Mouse (Mus musculus) liver, embryonic 12.5 days (tissue): ENCODE results near the gene 9530053A07Rik. TPM values are rescaled to one million over a fixed set of nuclear protein-coding genes. Genes with fewer than 3 reads are reported as not detected.
"Not testable (repeated sequence)": the region's sequence is repeated elsewhere in the genome, so short reads cannot be mapped to it uniquely, and the experiment has no call there.

ENCODE experiments used
- ATAC-seq: fragments of 200-750 bp; cut with Nextera tagmentation; 2 replicates; pipeline ENCODE4 v1.8.0; 2017; ENCODE audit warnings: moderate number of reproducible peaks, mild to moderate bottlenecking, moderate library complexity
- H3K27ac ChIP-seq: fragments of 300-500 bp; sonication (generic); 2 replicates; pipeline ENCODE4 v1.5.1; 2016; ENCODE audit warnings: mild to moderate bottlenecking
- H3K27me3 ChIP-seq: fragments of 300-500 bp; sonication (generic); replicated peaks from 2 replicates; pipeline ENCODE4 v1.6.1; 2016; ENCODE audit warnings: mild to moderate bottlenecking, moderate library complexity
- H3K36me3 ChIP-seq: fragments of 300-500 bp; sonication (generic); 2 replicates; pipeline ENCODE4 v1.6.1; 2016; ENCODE audit warnings: mild to moderate bottlenecking, moderate library complexity
- H3K4me1 ChIP-seq: fragments of 300-500 bp; sonication (generic); 2 replicates; pipeline ENCODE4 v1.6.1; 2016
- H3K4me2 ChIP-seq: fragments of 300-500 bp; sonication (generic); 2 replicates; pipeline ENCODE4 v1.6.1; 2016; ENCODE audit warnings: mild to moderate bottlenecking, moderate library complexity
- H3K4me3 ChIP-seq: fragments of 300-500 bp; sonication (generic); 2 replicates; pipeline ENCODE4 v1.5.1; 2016; ENCODE audit warnings: mild to moderate bottlenecking, moderate library complexity
- H3K9ac ChIP-seq: fragments of 300-500 bp; sonication (generic); 2 replicates; pipeline ENCODE4 v1.6.1; 2016; ENCODE audit warnings: mild to moderate bottlenecking, moderate library complexity
- H3K9me3 ChIP-seq: fragments of 300-500 bp; sonication (generic); replicated peaks from 2 replicates; pipeline ENCODE4 v1.6.1; 2016; ENCODE audit warnings: mild to moderate bottlenecking, moderate library complexity
- WGBS: fragments of 180-500 bp; shearing (Covaris S2); methylation state at CpG from one replicate; pipeline ENCODE4 v1.1.7; 2016; ENCODE audit not compliant: insufficient replicate concordance; 5-methylcytosine and 5-hydroxymethylcytosine counted together
- polyA plus RNA-seq: library from polyadenylated mRNA; unstranded; fragments of >200 nt; fragmentation: Nextera tagmentation; extraction: Ambion mirVana; gene quantifications from 2 replicates; pipeline ENCODE4 v1.2.1, GENCODE M21; 2016

Gene 9530053A07Rik
- polyA plus RNA-seq, result 0.01 TPM in 1 of 2 replicates, not detected in the other

GRCm38 (mm10) chr7:28129166-28129565 is at the start of gene 9530053A07Rik:
Gene 9530053A07Rik, plus strand, starts transcription at chr7:28129466.
- no peak for ATAC-seq

GRCm38 (mm10) chr7:28084215-28084614 is 45.1 kb upstream of the 9530053A07Rik start:
- no peak overlapping the region for H3K4me2 ChIP-seq
- WGBS, result 59% methylated on average over 7 of the region's 7 CpGs
- no peaks in the 10 kb centered on the region for H3K27me3 ChIP-seq
- H3K27ac ChIP-seq, result no peak overlapping the region
- no peaks in the 10 kb centered on the region for H3K9me3 ChIP-seq
- no peak for ATAC-seq
- no peak overlapping the region for H3K9ac ChIP-seq
- no peaks in the 10 kb centered on the region for H3K36me3 ChIP-seq
- no peaks in the 10 kb centered on the region for H3K4me1 ChIP-seq
- no peak overlapping the region for H3K4me3 ChIP-seq

More at GRCm38 (mm10) chr7:28129166-28129565, at the start of gene 9530053A07Rik:
- Histone ChIP-seq H3K36me3 (no peaks in the 10 kb centered on the region), H3K9me3 (no peaks in the 10 kb centered on the region), H3K4me1 (no peaks in the 10 kb centered on the region), H3K27me3 (0 out of 2 replicates have a peak, but pooled peaks cover under 1% of the 10 kb centered on the region), H3K4me3 (no peak within 1 kb of the TSS), H3K9ac (no peak within 1 kb of the TSS), H3K4me2 (no peak within 1 kb of the TSS), H3K27ac (no peak within 1 kb of the TSS)
- WGBS, result 61% methylated on average over 5 of the region's 5 CpGs

GRCm38 (mm10) chr7:28086236-28086635 is 43.0 kb upstream of the 9530053A07Rik start:
- H3K4me3 ChIP-seq, result no peak overlapping the region
- no peak for ATAC-seq
- H3K9ac ChIP-seq, result no peak overlapping the region
- H3K36me3 ChIP-seq, result no peaks in the 10 kb centered on the region
- H3K27ac ChIP-seq, result no peak overlapping the region
- WGBS, result 63% methylated on average over 16 of the region's 16 CpGs
- H3K27me3 ChIP-seq, result no peaks in the 10 kb centered on the region
- H3K9me3 ChIP-seq, result no peaks in the 10 kb centered on the region
- no peak overlapping the region for H3K4me2 ChIP-seq
- no peaks in the 10 kb centered on the region for H3K4me1 ChIP-seq

- ATAC-seq, result no peak
- H3K9me3 ChIP-seq, result 0 out of 2 replicates have a peak, but pooled peaks cover 1% of the 10 kb centered on the region
- no peak overlapping the region for H3K27ac ChIP-seq
- no peak overlapping the region for H3K9ac ChIP-seq
- no peaks in the 10 kb centered on the region; the same call in 1 of the 2 replicates for H3K27me3 ChIP-seq
- no peak overlapping the region for H3K4me3 ChIP-seq
- H3K4me2 ChIP-seq, result no peak overlapping the region
- no peaks in the 10 kb centered on the region for H3K4me1 ChIP-seq
- 34% methylated on average over 11 of the region's 11 CpGs for WGBS
- H3K36me3 ChIP-seq, result no peaks in the 10 kb centered on the region
These were observed 35.7 kb upstream of the 9530053A07Rik start for GRCm38 (mm10) chr7:28093541-28093940.

- ATAC-seq, result no peak
- Histone ChIP-seq H3K4me2 (no peak overlapping the region), H3K9ac (no peak overlapping the region), H3K9me3 (peaks cover 8% of the 10 kb centered on the region; the same call in 1 of the 2 replicates), H3K27ac (no peak overlapping the region), H3K4me3 (no peak overlapping the region), H3K27me3 (peaks cover 8% of the 10 kb centered on the region; the same call in 1 of the 2 replicates), H3K36me3 (no peaks in the 10 kb centered on the region), H3K4me1 (no peaks in the 10 kb centered on the region)
- 82% methylated on average over 16 of the region's 16 CpGs for WGBS
These were observed 30.2 kb upstream of the 9530053A07Rik start for GRCm38 (mm10) chr7:28099101-28099500.

- no peak overlapping the region for H3K9ac ChIP-seq
- WGBS, result 57% methylated on average over 17 of the region's 17 CpGs
These were observed 28.4 kb upstream of the 9530053A07Rik start for GRCm38 (mm10) chr7:28100596-28101590.

DNA sequence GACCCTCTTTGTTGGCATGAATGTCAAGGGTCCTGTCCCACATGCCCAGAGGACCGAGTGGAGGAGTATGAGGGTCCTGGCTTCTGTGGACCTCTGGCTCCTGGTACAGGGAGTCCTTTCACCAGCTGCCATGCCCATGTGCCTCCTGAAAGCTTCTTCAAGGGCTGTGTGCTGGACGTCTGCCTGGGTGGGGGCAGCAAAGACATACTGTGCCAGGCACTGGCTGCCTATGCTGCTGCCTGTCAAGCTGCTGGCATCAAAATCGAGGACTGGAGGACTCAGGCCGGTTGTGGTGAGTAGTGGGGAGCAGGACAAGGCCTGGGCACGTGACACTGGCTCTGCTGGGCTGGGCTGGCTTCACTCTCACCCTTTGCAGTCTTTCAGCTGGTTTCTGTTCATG is 26.3 kb upstream of the 9530053A07Rik start:
- not testable (repeated sequence) for H3K4me1 ChIP-seq, H3K9ac ChIP-seq, H3K4me2 ChIP-seq, H3K27ac ChIP-seq, H3K9me3 ChIP-seq, H3K36me3 ChIP-seq, H3K4me3 ChIP-seq, ATAC-seq
- 37% methylated on average over 5 of the region's 5 CpGs for WGBS
- H3K27me3 ChIP-seq, result peaks cover 19% of the 10 kb centered on the region

More at GRCm38 (mm10) chr7:28100596-28101590, 28.4 kb upstream of the 9530053A07Rik start:
- ATAC-seq, result no peak
- no peaks in the 10 kb centered on the region for H3K4me1 ChIP-seq
- no peak overlapping the region for H3K4me3 ChIP-seq
- H3K9me3 ChIP-seq, result peaks cover 8% of the 10 kb centered on the region; the same call in 1 of the 2 replicates
- H3K4me2 ChIP-seq, result no peak overlapping the region
- no peak overlapping the region for H3K27ac ChIP-seq
- H3K36me3 ChIP-seq, result no peaks in the 10 kb centered on the region
- peaks cover 19% of the 10 kb centered on the region for H3K27me3 ChIP-seq

- Histone ChIP-seq H3K4me3 (no peak overlapping the region), H3K27ac (no peak overlapping the region), H3K9me3 (no peaks in the 10 kb centered on the region), H3K27me3 (peaks cover 19% of the 10 kb centered on the region), H3K4me1 (no peaks in the 10 kb centered on the region), H3K36me3 (no peaks in the 10 kb centered on the region), H3K9ac (no peak overlapping the region), H3K4me2 (0 out of 2 replicates have a peak overlapping the region, but pooled peaks have one; percentile 22)
- 11% methylated on average over 23 of the region's 23 CpGs for WGBS
- ATAC-seq, result no peak
These were observed 24.6 kb upstream of the 9530053A07Rik start for GRCm38 (mm10) chr7:28104670-28105069.

- peaks cover 19% of the 10 kb centered on the region for H3K27me3 ChIP-seq
- no peaks in the 10 kb centered on the region for H3K4me1 ChIP-seq
- no peak overlapping the region for H3K9ac ChIP-seq
- H3K36me3 ChIP-seq, result no peaks in the 10 kb centered on the region
- no peak overlapping the region for H3K4me2 ChIP-seq
- no peaks in the 10 kb centered on the region for H3K9me3 ChIP-seq
- no peak overlapping the region for H3K4me3 ChIP-seq
- H3K27ac ChIP-seq, result no peak overlapping the region
- no peak for ATAC-seq
- 74% methylated on average over 11 of the region's 11 CpGs for WGBS
These were observed 23.0 kb upstream of the 9530053A07Rik start for GRCm38 (mm10) chr7:28106241-28106640.

- WGBS, result 71% methylated on average over 2 of the region's 2 CpGs
- no peak for ATAC-seq
- Histone ChIP-seq H3K9ac (no peak overlapping the region), H3K4me1 (no peaks in the 10 kb centered on the region), H3K27ac (no peak overlapping the region), H3K4me3 (no peak overlapping the region), H3K36me3 (no peaks in the 10 kb centered on the region), H3K27me3 (no peaks in the 10 kb centered on the region), H3K9me3 (no peaks in the 10 kb centered on the region), H3K4me2 (no peak overlapping the region)
These were observed 14.6 kb upstream of the 9530053A07Rik start for GRCm38 (mm10) chr7:28114648-28115047.

DNA sequence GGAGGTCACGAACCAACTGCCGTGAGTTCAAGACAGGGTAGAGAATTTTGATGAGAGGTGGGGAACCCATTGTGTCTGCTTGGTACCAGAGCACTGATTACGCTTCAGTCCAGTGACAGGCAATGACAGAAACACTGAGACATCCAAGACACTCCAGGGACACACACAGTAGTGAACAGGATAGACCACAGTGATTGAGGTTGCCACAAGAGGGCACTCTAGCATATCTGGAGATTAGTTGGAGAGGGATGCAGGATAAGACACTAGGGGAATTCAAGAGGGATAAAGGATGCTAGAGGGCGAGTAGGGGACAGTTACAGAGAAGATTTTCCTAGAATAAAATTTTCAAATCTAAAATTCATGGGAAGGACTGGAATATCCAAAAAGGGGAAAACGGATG is 8.3 kb downstream of the 9530053A07Rik start:
- whole genome bisulfite sequencing, result 46% methylated on average over 5 of the region's 5 CpGs
- H3K9ac ChIP-seq, result no peak overlapping the region
- H3K27me3 ChIP-seq, result 0 out of 2 replicates have a peak, but pooled peaks cover 3% of the 10 kb centered on the region
- no peaks in the 10 kb centered on the region for H3K9me3 ChIP-seq
- no peaks in the 10 kb centered on the region for H3K36me3 ChIP-seq
- no peak overlapping the region for H3K27ac ChIP-seq
- no peak overlapping the region for H3K4me2 ChIP-seq
- ATAC-seq, result no peak
- H3K4me1 ChIP-seq, result no peaks in the 10 kb centered on the region
- H3K4me3 ChIP-seq, result no peak overlapping the region

GRCm38 (mm10) chr7:28148263-28148662 is 19.0 kb downstream of the 9530053A07Rik start:
- 0 out of 2 replicates have a peak, but pooled peaks cover 6% of the 10 kb centered on the region for H3K27me3 ChIP-seq
- H3K36me3 ChIP-seq, result no peaks in the 10 kb centered on the region
- no peak overlapping the region for H3K4me2 ChIP-seq
- 18% methylated on average over 3 of the region's 3 CpGs for WGBS
- H3K9me3 ChIP-seq, result peaks cover 5% of the 10 kb centered on the region
- no peak overlapping the region for H3K27ac ChIP-seq
- H3K9ac ChIP-seq, result no peak overlapping the region
- no peaks in the 10 kb centered on the region for H3K4me1 ChIP-seq
- no peak for ATAC-seq
- no peak overlapping the region for H3K4me3 ChIP-seq
